Mouse (Mus musculus) inflammation-experienced regulatory T-cells, adult 16 weeks (primary cell): ENCODE results near the gene Olfr556. TPM values are rescaled to one million over a fixed set of nuclear protein-coding genes. Genes with fewer than 3 reads are reported as not detected.

ENCODE experiments used
- polyA plus RNA-seq: library from polyadenylated mRNA; unstranded; fragments of 100-300 nt; shearing (Covaris generic); gene quantifications from one replicate; pipeline ENCODE4 v1.2.1, GENCODE M21; 2017

Olfr556 gene
- polyA plus RNA-seq, result not detected

GRCm38 (mm10) chr7:102664599-102664998 is at the start of gene Olfr556:
Olfr556 (plus strand) TSS chr7:102664899.

GRCm38 (mm10) chr7:102618118-102618517 is 46.6 kb upstream of the Olfr556 start, which contains the start of gene Olfr553:
Olfr553 (minus strand) TSS chr7:102618218.

GRCm38 (mm10) chr7:102638132-102638531 is 26.6 kb upstream of the Olfr556 start, which contains the start of gene Olfr554:
Olfr554 (plus strand) TSS chr7:102638432.

GRCm38 (mm10) chr7:102658523-102658922 is 6.2 kb upstream of the Olfr556 start, which contains the start of gene Olfr555:
Olfr555 (plus strand) TSS chr7:102658823.

GRCm38 (mm10) chr7:102686944-102687501 is 22.3 kb downstream of the Olfr556 start, which contains the start of gene Trim68:
Trim68 (minus strand) TSS chr7:102687327.

GRCm38 (mm10) chr7:102695358-102696125 is 30.8 kb downstream of the Olfr556 start, which contains the start of gene Olfr557:
Olfr557 (plus strand) TSS chr7:102695910.

GRCm38 (mm10) chr7:102701915-102702314 is 37.2 kb downstream of the Olfr556 start, which contains the start of gene Olfr558:
Olfr558 (plus strand) TSS chr7:102702215.

GRCm38 (mm10) chr7:102718970-102719369 is 54.3 kb downstream of the Olfr556 start, which contains the start of gene Olfr33:
Olfr33 (minus strand) TSS chr7:102719070.

Other genes starting within 250 kb of the Olfr556 start
- 61.1 TPM for gene Rrm1, start 223.2 kb upstream of the Olfr556 start, polyA plus RNA-seq
- not detected for gene Olfr543, start 183.2 kb upstream of the Olfr556 start, polyA plus RNA-seq
- 0.09 TPM for gene Olfr544, start 176.6 kb upstream of the Olfr556 start, polyA plus RNA-seq
- not detected for gene Olfr545, start 165.3 kb upstream of the Olfr556 start, polyA plus RNA-seq
- gene Olfr547, start 130.2 kb upstream of the Olfr556 start, polyA plus RNA-seq, result not detected
- gene Olfr548-ps1, start 124.0 kb upstream of the Olfr556 start, polyA plus RNA-seq, result not detected
- gene Olfr549, start 115.0 kb upstream of the Olfr556 start, polyA plus RNA-seq, result not detected
- 132 TPM for gene Trim21, start 99.4 kb upstream of the Olfr556 start, polyA plus RNA-seq
- not detected for gene Olfr550, start 93.5 kb upstream of the Olfr556 start, polyA plus RNA-seq
- not detected for gene Olfr551, start 73.0 kb upstream of the Olfr556 start, polyA plus RNA-seq
- gene Olfr552, start 67.1 kb upstream of the Olfr556 start, polyA plus RNA-seq, result not detected
- not detected for gene Olfr553, start 46.7 kb upstream of the Olfr556 start, polyA plus RNA-seq
- gene Olfr554, start 26.5 kb upstream of the Olfr556 start, polyA plus RNA-seq, result not detected
- not detected for gene Olfr555, start 6.1 kb upstream of the Olfr556 start, polyA plus RNA-seq
- 22.3 TPM for gene Trim68, start 22.4 kb downstream of the Olfr556 start, polyA plus RNA-seq
- not detected for gene Olfr557, start 31.0 kb downstream of the Olfr556 start, polyA plus RNA-seq
- not detected for gene Olfr558, start 37.3 kb downstream of the Olfr556 start, polyA plus RNA-seq
- not detected for gene Olfr33, start 54.2 kb downstream of the Olfr556 start, polyA plus RNA-seq
- not detected for gene Olfr559, start 62.6 kb downstream of the Olfr556 start, polyA plus RNA-seq
- gene Olfr560, start 94.5 kb downstream of the Olfr556 start, polyA plus RNA-seq, result not detected
- not detected for gene Olfr78, start 94.6 kb downstream of the Olfr556 start, polyA plus RNA-seq
- gene Olfr561, start 106.3 kb downstream of the Olfr556 start, polyA plus RNA-seq, result not detected
- not detected for gene Olfr564, start 138.6 kb downstream of the Olfr556 start, polyA plus RNA-seq
- not detected for gene Olfr566, start 193.9 kb downstream of the Olfr556 start, polyA plus RNA-seq
- gene Olfr568, start 212.2 kb downstream of the Olfr556 start, polyA plus RNA-seq, result not detected
- gene Olfr569, start 226.0 kb downstream of the Olfr556 start, polyA plus RNA-seq, result not detected
- gene Olfr570, start 229.7 kb downstream of the Olfr556 start, polyA plus RNA-seq, result not detected